Mouse (Mus musculus) stomach, embryonic 14.5 days (tissue): ENCODE data around the gene Scyl3. TPM values are rescaled to one million over a fixed set of nuclear protein-coding genes. Genes with fewer than 3 reads are reported as not detected.

Experiments
- polyA plus RNA-seq: library from polyadenylated mRNA; unstranded; fragments of >200 nt; fragmentation: Nextera tagmentation; extraction: Ambion mirVana; gene quantifications from 2 replicates; pipeline ENCODE4 v1.2.1, GENCODE M21; 2014

Scyl3 gene
- polyA plus RNA-seq, 1 experiment from 2014 or later = 16.6 TPM

Other genes with a start within 250 kb of the Scyl3 start
- gene Mettl11b, start 203.9 kb upstream of the Scyl3 start, polyA plus RNA-seq = not detected in 2 replicates
- gene Kifap3, start 149.5 kb upstream of the Scyl3 start, polyA plus RNA-seq = 43.9 and 49.6 TPM in 2 replicates
- gene BC055324, start 65.7 kb downstream of the Scyl3 start, polyA plus RNA-seq = 22.2 and 24.3 TPM in 2 replicates
- 8.4 and 10.5 TPM in 2 replicates for gene Mettl18, start 65.8 kb downstream of the Scyl3 start, polyA plus RNA-seq
- gene Sele, start 119.1 kb downstream of the Scyl3 start, polyA plus RNA-seq = not detected in 2 replicates
- gene Sell, start 132.9 kb downstream of the Scyl3 start, polyA plus RNA-seq = 0.41 and 0.63 TPM in 2 replicates
- gene Selp, start 186.2 kb downstream of the Scyl3 start, polyA plus RNA-seq = not detected in 2 replicates
- 0.54 and 0.70 TPM in 2 replicates for gene F5, start 222.7 kb downstream of the Scyl3 start, polyA plus RNA-seq